In genomic region chr12:108399191-108399590, GRCm38 (mm10) we compare ENCODE assay signal across 19 mouse cellular contexts. TPM values are rescaled to one million over a fixed set of nuclear protein-coding genes. Genes with fewer than 3 reads are reported as not detected.
DNase-seq lines count a peak whose midpoint lies in the region; ATAC-seq lines count a peak whose summit lies in the region.
"Had no signal": no experiment of that assay in that cellular context is flagged by ENCODE, and none has a peak within 500 bp of the region (broad histone marks: within the 10 kb centered on the region; RNA-seq: fewer than 3 reads in every experiment).

No protein-coding gene starts in this region.

- H3K4me2 ChIP-seq in midbrain, embryonic 14.5 days (ENCODE audit: low read length): no peak overlapping the region
- H3K4me2 ChIP-seq: embryonic facial prominence, embryonic 12.5 days; forebrain, embryonic 12.5 days; heart, embryonic 11.5 days had no signal

- intact Hi-C loops in gastrocnemius, postnatal 36 days (cut with DNase I): no loop called here

- no peaks in the 10 kb centered on the region for H3K36me3 ChIP-seq in midbrain, embryonic 10.5 days
- H3K36me3 ChIP-seq in midbrain, embryonic 14.5 days (ENCODE audit: control insufficient read depth, insufficient read depth, low read length): no peaks in the 10 kb centered on the region
- H3K36me3 ChIP-seq: embryonic facial prominence, embryonic 12.5 days; forebrain, embryonic 12.5 days had no signal

- DNase-seq in gastrocnemius, postnatal 10 days: peak; percentile 29
- no peak for DNase-seq in gastrocnemius, postnatal 36 days
- DNase-seq in midbrain, embryonic 10.5 days (ENCODE audit: low spot score): no peak
- no peak for DNase-seq in midbrain, embryonic 14.5 days
- peak; percentile 78 for DNase-seq in cerebellum, adult 9-11 months
- DNase-seq in skeletal muscle tissue, adult 2 months (ENCODE audit: low read depth, low spot score): peak; percentile 44
- DNase-seq in adrenal gland, postnatal 4 days (ENCODE audit: low spot score in 2 of 2): no peak
- DNase-seq: kidney, postnatal 25 days; lung, postnatal 4 days; thymus, adult 2 months had no signal

- H3K4me3 ChIP-seq in midbrain, embryonic 10.5 days: no peak overlapping the region
- H3K4me3 ChIP-seq in midbrain, embryonic 14.5 days (replicated peaks; ENCODE audit: low read depth, low read length): no peak overlapping the region
- H3K4me3 ChIP-seq: embryonic facial prominence, embryonic 12.5 days; forebrain, embryonic 12.5 days; layer of hippocampus, adult 2 months had no signal

- peaks cover 34% of the 10 kb centered on the region for H3K4me1 ChIP-seq in midbrain, embryonic 10.5 days
- H3K4me1 ChIP-seq in midbrain, embryonic 14.5 days (ENCODE audit: control insufficient read depth, insufficient read depth, low read length): peaks cover 28% of the 10 kb centered on the region

- no peak for ATAC-seq in midbrain, embryonic 14.5 days (ENCODE audit: low FRiP score, low TSS enrichment)
- ATAC-seq in monocyte, adult 5-6 weeks (replicated peaks; ENCODE audit: insufficient number of reproducible peaks, low FRiP score, low TSS enrichment, poor library complexity, severe bottlenecking): no peak
- ATAC-seq: intestine, postnatal 0 days; midbrain, embryonic 16.5 days had no signal

- H3K9ac ChIP-seq in midbrain, embryonic 14.5 days (replicated peaks; ENCODE audit: low read length): no peak overlapping the region
- H3K9ac ChIP-seq: embryonic facial prominence, embryonic 12.5 days; forebrain, embryonic 12.5 days; liver, embryonic 14.5 days had no signal

- 91% methylated on average over 8 of the region's 8 CpGs for WGBS in midbrain, embryonic 10.5 days
- 91% methylated on average over 8 of the region's 8 CpGs for WGBS in midbrain, embryonic 14.5 days

- 0 out of 2 replicates have a peak overlapping the region, but pooled peaks have one; percentile 2 for H3K27ac ChIP-seq in midbrain, embryonic 10.5 days (replicated peaks)
- H3K27ac ChIP-seq in midbrain, embryonic 14.5 days (replicated peaks; ENCODE audit: low read depth, low read length): no peak overlapping the region
- H3K27ac ChIP-seq: embryonic facial prominence, embryonic 12.5 days; forebrain, embryonic 12.5 days; layer of hippocampus, adult 2 months; liver, embryonic 14.5 days had no signal

- no peaks in the 10 kb centered on the region for H3K27me3 ChIP-seq in midbrain, embryonic 10.5 days (ENCODE audit: low read depth, poor library complexity, severe bottlenecking)
- H3K27me3 ChIP-seq in midbrain, embryonic 14.5 days (ENCODE audit: control insufficient read depth, insufficient read depth, low read length): no peaks in the 10 kb centered on the region
- H3K27me3 ChIP-seq: embryonic facial prominence, embryonic 12.5 days; forebrain, embryonic 12.5 days had no signal

- H3K9me3 ChIP-seq in midbrain, embryonic 10.5 days (replicated peaks): no peaks in the 10 kb centered on the region
- no peaks in the 10 kb centered on the region for H3K9me3 ChIP-seq in midbrain, embryonic 14.5 days (ENCODE audit: control insufficient read depth, low read length)
- H3K9me3 ChIP-seq: embryonic facial prominence, embryonic 12.5 days; forebrain, embryonic 12.5 days had no signal

RNA-seq across cellular contexts. Expression of gene Eml1, which starts 28.4 kb away (rescaled TPM):
- 100 to 1,000 TPM; 127 to 132 TPM for total RNA-seq in gastrocnemius, postnatal 10 days (2021)
- 100 to 1,000 TPM in 1 of 2 experiments, 10 to 100 TPM in 1; 98.2 to 103 TPM for total RNA-seq in gastrocnemius, postnatal 36 days (2021)
- polyA plus RNA-seq in midbrain, embryonic 10.5 days (2016; fragmentation: Nextera tagmentation; extraction: Ambion mirVana): 121 and 123 TPM in 2 replicates
- polyA plus RNA-seq in midbrain, embryonic 14.5 days (2014; fragmentation: Nextera tagmentation; extraction: Ambion mirVana): 45.2 and 49.3 TPM in 2 replicates
- 10 to 100 TPM; 33.6 to 34.6 TPM for total RNA-seq in adrenal gland, postnatal 4 days (2021)
- total RNA-seq in monocyte, adult 5-6 weeks (2017): not detected in 3 replicates
- total RNA-seq: megakaryocyte-erythroid progenitor cell, adult 5-6 weeks had no signal

Comparison
In these comparisons a context has a peak if more than half of its experiments do, and no peak if none do; other contexts are left out.
1. DNase-seq: peak in gastrocnemius, postnatal 10 days (single experiment), cerebellum, adult 9-11 months (single experiment) and skeletal muscle tissue, adult 2 months (single experiment); none in gastrocnemius, postnatal 36 days (0 of 2), midbrain, embryonic 10.5 days (single experiment), midbrain, embryonic 14.5 days (single experiment) and adrenal gland, postnatal 4 days (0 of 2).
2. RNA of gene Eml1, which starts 28.4 kb away (total RNA-seq): 127 to 132 TPM in gastrocnemius, postnatal 10 days, 98.2 to 103 TPM in gastrocnemius, postnatal 36 days and 33.6 to 34.6 TPM in adrenal gland, postnatal 4 days; not detected in monocyte, adult 5-6 weeks; every median in the first group is over 10 times any median in the second.